Mouse (Mus musculus) kidney, adult 2 months (tissue): ENCODE data around the gene Rb1. TPM values are rescaled to one million over a fixed set of nuclear protein-coding genes. Genes with fewer than 3 reads are reported as not detected.

Experiments used
- DNase-seq: peaks from one replicate; pipeline ENCODE4 v3.0.0; 2021
- H3K27ac ChIP-seq: fragments of 200-500 bp; 2 replicates; pipeline ENCODE4 v1.5.1; 2012; ENCODE audit warnings: low read depth, low read length, control low read depth, inconsistent platforms; ENCODE audit not compliant: insufficient read depth
- H3K27me3 ChIP-seq: fragments of 200-500 bp; replicated peaks from 2 replicates; pipeline ENCODE4 v1.6.1; 2012; ENCODE audit warnings: mild to moderate bottlenecking, moderate library complexity, low read length, inconsistent platforms; ENCODE audit not compliant: control insufficient read depth, insufficient read depth
- H3K36me3 ChIP-seq: fragments of 200-500 bp; 2 replicates; pipeline ENCODE4 v1.6.1; 2012; ENCODE audit warnings: mild to moderate bottlenecking, moderate library complexity, low read length, inconsistent platforms; ENCODE audit not compliant: control insufficient read depth, insufficient read depth
- H3K4me1 ChIP-seq: fragments of 200-500 bp; 2 replicates; pipeline ENCODE4 v1.6.1; 2011; ENCODE audit warnings: low read length; ENCODE audit not compliant: control insufficient read depth, insufficient read depth
- H3K4me3 ChIP-seq: fragments of 200-500 bp; 2 replicates; pipeline ENCODE4 v1.5.1; 2011; ENCODE audit warnings: mild to moderate bottlenecking, low read depth, low read length, control low read depth; ENCODE audit not compliant: insufficient read depth
- CTCF ChIP-seq: fragments of 200-500 bp; conservative IDR thresholded peaks from 2 replicates; pipeline ENCODE4 v1.5.1; 2011; ENCODE audit warnings: low read depth, mild to moderate bottlenecking, control low read depth, low read length, moderate library complexity, mixed read lengths; ENCODE audit not compliant: insufficient read depth, insufficient read length
- POLR2A ChIP-seq: fragments of 200-500 bp; IDR thresholded peaks from one replicate; pipeline ENCODE4 v1.6.1; 2011; ENCODE audit warnings: low read depth, low read length, control low read depth
- WGBS: fragments of 180-500 bp; shearing (Covaris S2); methylation state at CpG from one replicate; pipeline ENCODE4 v1.1.7; 2018; 5-methylcytosine and 5-hydroxymethylcytosine counted together
- polyA plus RNA-seq: library from polyadenylated mRNA; depleted of rRNA; stranded (reverse); fragments of >200 nt; gene quantifications from 2 replicates; pipeline ENCODE4 v1.2.3, GENCODE M21; 2012

Rb1 gene
- polyA plus RNA-seq, 1 experiment = 8.3 TPM

DNA sequence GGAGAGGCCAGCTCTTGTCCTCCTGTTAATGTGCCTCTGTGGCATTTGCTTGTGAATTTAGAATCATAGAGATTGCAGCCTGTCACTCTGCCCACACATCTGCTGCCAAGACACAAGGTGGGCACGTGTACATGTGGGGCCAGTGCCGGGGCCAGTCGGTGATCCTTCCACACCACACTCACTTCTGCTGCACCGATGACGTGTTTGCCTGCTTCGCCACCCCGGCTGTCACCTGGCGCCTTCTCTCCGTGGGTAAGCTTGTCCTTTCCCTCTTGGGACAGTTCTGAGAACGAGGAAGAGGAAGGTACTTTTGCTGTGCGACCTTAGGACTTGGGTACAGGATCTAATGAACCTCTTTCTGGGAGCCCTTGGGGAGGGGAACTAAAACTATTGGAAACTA, 152.0 kb downstream of the Rb1 start:
- peak; percentile 29 for DNase-seq
- no peak for TF ChIP-seq CTCF
- TF ChIP-seq POLR2A = no peak
- no peak overlapping the region for H3K4me3 ChIP-seq
- peaks cover 9% of the 10 kb centered on the region for H3K4me1 ChIP-seq
- no peaks in the 10 kb centered on the region for H3K36me3 ChIP-seq
- WGBS = 82% methylated on average over 11 of the region's 11 CpGs
- no peaks in the 10 kb centered on the region for H3K27me3 ChIP-seq
- H3K27ac ChIP-seq = no peak overlapping the region

DNA sequence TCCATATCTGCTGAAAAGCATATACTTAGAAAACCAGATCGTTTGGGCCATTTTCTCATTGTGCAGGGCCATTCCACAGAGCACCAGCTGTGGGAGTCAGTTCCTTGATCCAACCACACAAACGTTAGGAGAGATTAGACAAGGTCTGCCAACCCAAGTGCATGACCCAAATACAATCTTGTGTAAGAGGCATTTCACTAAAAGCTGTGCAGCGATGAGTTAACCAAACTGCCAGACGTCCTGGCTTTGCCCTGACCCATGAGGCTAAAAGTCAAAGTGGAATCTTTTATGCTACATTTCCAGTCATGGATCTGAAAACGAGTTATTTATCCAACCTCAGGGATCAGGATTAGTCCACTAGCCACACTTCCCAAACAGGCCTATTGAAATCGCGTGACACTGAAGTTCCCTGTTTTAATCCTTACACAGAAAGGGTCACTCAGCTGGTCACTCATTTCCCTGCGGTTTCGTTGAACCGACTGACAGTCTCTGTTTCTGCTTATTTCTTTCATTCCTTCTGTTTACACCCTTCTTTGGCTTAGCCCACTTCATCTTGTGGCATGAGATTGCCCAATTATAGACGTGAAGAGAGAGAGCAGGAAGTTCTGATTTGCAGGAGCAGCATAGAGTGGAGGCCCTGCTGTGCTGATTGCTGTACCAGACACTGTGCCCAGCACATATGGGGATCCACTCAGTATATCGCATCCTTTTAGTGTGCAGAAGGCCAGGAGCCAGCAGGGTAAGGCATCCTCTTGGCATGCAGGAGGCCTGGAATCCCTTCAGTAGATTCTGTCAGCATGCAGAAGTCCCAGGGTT, 153.2 kb downstream of the Rb1 start:
- Histone ChIP-seq H3K4me3 (no peak overlapping the region), H3K4me1 (peaks cover 4% of the 10 kb centered on the region; the same call in 1 of the 2 replicates), H3K36me3 (no peaks in the 10 kb centered on the region), H3K27ac (no peak overlapping the region), H3K27me3 (no peaks in the 10 kb centered on the region)
- DNase-seq = no peak
- WGBS = 76% methylated on average over 12 of the region's 12 CpGs
- no peak for TF ChIP-seq POLR2A

DNA sequence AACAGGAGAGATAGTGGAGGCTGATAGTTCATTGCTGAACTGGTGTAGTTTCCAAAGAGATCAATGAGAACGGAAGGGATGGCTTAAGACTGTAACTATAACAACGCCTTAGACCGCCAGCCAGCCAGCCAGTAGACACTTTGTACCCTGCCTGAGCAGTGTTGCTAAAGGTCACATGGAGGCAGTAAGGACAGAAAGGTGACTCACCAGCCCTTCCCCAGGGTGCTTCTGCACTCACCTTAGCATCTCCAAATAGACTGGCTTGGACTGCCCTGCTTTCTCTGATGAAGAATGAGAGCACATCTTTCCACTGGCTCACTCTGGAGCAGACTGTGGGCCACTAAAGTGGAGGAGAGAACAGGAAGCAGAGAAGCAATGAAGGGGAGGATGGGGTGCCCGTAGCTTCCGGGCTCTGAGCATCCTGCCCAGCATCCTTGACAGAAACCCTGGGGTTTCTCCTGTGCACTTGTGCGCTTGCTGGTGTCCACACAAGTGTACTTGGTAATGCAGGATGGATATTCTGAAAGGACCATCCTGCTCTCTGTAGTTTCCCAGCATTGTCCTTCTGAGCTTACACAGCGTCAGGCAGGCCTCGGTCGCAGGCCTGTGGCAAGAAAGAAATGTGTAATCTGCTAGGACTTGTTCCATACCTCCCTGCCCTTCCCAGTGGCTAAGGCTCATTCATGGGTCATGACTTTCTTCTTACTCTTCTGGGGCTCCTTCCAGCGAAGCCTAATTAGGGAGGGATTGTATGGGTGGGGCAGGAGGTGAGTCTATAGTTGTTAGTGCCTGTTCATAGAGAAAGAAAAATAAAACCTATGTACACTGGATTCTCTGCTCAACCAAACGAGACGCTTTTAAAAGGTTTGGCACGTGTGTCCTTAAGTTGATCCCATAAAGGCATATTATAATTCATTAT, 155.4 kb downstream of the Rb1 start:
- Histone ChIP-seq H3K27me3 (no peaks in the 10 kb centered on the region), H3K36me3 (no peaks in the 10 kb centered on the region), H3K27ac (no peak overlapping the region), H3K4me3 (no peak overlapping the region), H3K4me1 (peaks cover 4% of the 10 kb centered on the region; the same call in 1 of the 2 replicates)
- WGBS = 75% methylated on average over 13 of the region's 13 CpGs
- TF ChIP-seq CTCF = no peak
- no peak for TF ChIP-seq POLR2A
- peak; percentile 43 for DNase-seq

DNA sequence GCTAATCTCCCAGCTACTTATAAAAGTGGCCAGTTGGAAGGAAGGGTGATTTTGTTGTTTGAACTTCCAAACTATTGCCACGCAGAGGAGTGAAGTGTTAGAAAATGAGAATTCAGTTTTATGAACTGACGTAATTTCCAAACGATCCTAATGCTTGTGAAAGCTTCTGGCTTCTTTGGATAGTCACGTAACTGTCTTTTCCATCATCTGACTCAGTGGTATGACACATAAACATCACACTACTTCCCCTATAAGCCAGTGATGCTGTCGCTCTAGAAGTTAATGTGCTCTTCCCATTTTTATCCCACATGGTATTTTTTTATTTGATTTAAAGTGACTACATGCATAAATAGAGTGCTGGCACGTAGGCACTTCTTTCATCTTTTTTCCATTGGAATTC, 157.0 kb downstream of the Rb1 start:
- no peaks in the 10 kb centered on the region; the same call in 1 of the 2 replicates for H3K4me1 ChIP-seq

DNA sequence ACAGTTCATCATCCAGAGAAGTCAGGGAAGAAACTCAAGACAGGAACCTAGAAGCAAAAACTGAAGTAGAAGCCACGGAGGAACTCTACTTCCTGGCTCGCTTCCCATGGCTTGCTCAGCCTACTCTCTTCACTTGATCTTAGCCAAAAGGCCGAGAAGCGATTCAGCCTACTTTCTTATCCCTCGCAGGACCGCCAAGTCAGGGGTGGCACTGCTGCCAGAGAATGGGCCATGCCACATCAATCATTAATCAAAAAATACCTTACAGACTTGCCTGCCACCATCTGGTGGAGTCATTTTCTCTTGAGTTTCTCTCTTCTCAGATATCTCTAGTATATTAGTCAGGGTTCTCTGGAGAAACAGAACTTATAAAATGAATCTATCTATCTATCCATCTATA, 160.5 kb downstream of the Rb1 start:
- Histone ChIP-seq H3K36me3 (no peaks in the 10 kb centered on the region; the same call in 1 of the 2 replicates), H3K27me3 (no peaks in the 10 kb centered on the region), H3K4me3 (no peak overlapping the region), H3K27ac (no peak overlapping the region), H3K4me1 (no peaks in the 10 kb centered on the region; the same call in 1 of the 2 replicates)
- 70% methylated on average over 6 of the region's 6 CpGs for WGBS
- DNase-seq = peak; percentile 79
- TF ChIP-seq CTCF (0 out of 2 replicates have a peak, but pooled peaks have one; percentile 19), POLR2A (no peak)

More for the DNA sequence above, 157.0 kb downstream of the Rb1 start:
- TF ChIP-seq POLR2A = no peak
- TF ChIP-seq CTCF = no peak
- 88% methylated on average over 6 of the region's 6 CpGs for WGBS
- Histone ChIP-seq H3K4me3 (no peak overlapping the region), H3K36me3 (no peaks in the 10 kb centered on the region), H3K27me3 (no peaks in the 10 kb centered on the region), H3K27ac (no peak overlapping the region)
- no peak for DNase-seq

DNA sequence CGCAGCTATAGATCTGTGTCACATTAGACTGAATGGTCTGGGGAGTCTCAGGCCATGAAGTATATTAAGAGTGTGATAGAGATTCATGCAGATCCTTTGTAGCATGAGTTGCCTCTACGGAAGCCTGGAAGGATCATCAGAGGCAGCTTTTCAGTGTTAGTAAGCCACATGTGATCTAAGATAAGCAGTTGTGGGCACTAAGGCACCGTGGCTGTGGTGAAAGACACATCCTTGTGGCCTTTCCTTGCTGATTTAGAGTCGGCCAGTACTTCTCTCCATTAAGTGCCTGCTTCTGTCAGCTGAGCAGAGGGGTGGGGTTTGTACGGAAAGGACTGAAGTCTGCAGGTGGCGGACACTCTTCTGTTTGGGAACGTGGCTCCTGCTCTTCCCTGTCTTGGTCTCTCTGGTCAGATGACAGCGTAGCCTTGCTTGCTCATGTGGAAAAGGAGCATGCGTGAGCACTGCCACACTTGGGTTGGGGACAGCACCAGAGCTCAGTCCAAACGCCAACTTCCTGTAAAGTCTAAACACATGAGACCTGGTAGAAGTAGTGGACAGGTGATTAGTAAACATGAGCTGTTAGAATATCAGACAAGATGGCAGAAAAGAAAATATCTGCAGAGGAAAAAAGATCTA, 162.1 kb downstream of the Rb1 start:
- no peak for TF ChIP-seq CTCF
- TF ChIP-seq POLR2A = no peak
- H3K36me3 ChIP-seq = no peaks in the 10 kb centered on the region; the same call in 1 of the 2 replicates
- no peaks in the 10 kb centered on the region; the same call in 1 of the 2 replicates for H3K4me1 ChIP-seq
- H3K27me3 ChIP-seq = no peaks in the 10 kb centered on the region
- no peak overlapping the region for H3K27ac ChIP-seq
- no peak overlapping the region for H3K4me3 ChIP-seq
- 82% methylated on average over 10 of the region's 10 CpGs for WGBS
- DNase-seq = no peak
